Mouse (Mus musculus): ENCODE data around the gene Sugct.

DNA sequence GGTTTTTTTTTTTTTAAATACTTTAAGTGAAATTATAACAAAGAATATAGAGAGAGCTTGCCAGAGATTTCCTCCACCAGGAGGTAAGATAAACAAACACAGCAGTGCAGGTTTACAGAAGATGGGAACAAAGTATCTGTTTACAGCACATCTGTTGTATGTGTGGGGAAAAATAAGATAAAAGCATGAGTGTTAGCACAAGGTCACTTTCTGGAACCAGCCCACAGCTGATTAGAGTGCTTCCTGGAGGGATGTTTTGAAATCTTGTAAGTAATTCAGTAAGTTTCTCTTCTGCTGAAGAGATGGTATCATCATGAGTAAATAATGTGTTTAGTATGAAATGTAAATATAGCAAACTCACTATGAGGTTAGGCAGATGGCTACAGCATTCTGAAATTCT, 57.3 kb downstream of the Sugct start:
- TF ChIP-seq CTCF (IDR thresholded peaks at IDR 0.05; ENCODE audit: control insufficient read depth, insufficient read depth, low read length) (no peak), POLR2A (IDR thresholded peaks at IDR 0.05; ENCODE audit: borderline replicate concordance, control insufficient read depth, low read depth, low read length) (no peak)
